Mouse (Mus musculus) fibroblast of lung, adult 2 months (primary cell): ENCODE results near the gene Cfap126.
A peak's percentile ranks its signal among the peaks of the same experiment; 100 is the strongest.
"Not testable (repeated sequence)": the region's sequence is repeated elsewhere in the genome, so short reads cannot be mapped to it uniquely, and the experiment has no call there.

ENCODE experiments used
- DNase-seq: peaks from one replicate; pipeline ENCODE4 v3.0.0-alpha.2; 2011; ENCODE audit warnings: low read depth

Gene Cfap126

DNA sequence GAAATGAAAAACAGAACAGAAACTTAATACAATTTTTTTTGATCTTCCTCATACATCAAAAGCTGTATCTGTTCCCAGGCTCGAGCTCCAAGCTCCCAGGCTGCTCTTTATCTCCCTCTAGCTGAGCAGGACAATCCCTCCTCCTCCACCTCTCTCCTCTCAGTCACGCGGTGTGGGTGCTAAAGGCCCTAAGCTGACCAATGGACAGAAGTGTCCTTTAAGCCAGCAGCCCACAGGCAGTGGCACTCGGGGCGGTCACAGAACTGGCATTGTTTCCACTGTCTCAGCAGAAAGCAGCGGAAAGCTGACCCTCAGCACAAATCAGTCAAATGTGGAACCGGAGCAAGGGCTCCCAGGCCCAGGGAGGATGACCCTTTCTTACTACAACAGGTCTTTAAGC is 15.5 kb downstream of the Cfap126 start:
- DNase-seq = no peak

DNA sequence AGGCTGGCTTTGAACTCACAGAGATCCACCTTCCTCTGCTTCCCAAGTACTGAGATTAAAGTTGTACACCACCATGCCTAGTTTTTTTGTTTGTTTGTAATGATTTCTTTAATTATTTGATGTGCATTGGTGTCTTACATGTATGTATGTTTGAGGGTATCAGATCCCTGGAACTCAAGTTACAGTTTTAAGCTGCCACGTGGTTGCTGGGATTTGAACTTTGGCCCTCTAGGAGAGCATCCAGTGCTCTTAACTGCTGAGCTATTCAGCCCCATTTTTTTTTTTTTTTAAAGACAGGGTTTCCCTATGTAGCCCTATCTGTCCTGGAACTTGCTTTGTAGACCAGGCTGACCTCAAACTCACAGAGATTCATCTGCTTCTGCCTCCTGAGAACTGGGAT is 17.3 kb downstream of the Cfap126 start:
- DNase-seq = no peak

DNA sequence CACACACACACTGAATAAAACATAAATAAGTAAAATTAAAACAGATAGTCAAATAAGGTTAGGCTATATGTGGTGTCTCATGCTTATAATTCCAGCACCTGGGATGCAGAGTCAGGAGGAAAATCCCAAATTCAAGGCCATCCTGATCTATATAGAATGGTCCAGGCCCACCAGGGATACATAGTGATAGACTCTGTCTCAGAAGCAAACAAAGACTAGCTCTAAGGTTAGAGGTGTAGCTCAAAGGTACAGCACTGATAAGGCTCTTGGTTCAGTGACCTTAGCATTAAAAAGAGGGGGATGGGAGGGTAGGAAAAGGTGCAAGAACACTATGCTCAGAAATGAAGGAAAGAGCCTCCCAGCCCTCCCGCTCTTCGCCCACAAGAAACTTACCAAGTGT is 21.9 kb downstream of the Cfap126 start:
- no peak for DNase-seq

DNA sequence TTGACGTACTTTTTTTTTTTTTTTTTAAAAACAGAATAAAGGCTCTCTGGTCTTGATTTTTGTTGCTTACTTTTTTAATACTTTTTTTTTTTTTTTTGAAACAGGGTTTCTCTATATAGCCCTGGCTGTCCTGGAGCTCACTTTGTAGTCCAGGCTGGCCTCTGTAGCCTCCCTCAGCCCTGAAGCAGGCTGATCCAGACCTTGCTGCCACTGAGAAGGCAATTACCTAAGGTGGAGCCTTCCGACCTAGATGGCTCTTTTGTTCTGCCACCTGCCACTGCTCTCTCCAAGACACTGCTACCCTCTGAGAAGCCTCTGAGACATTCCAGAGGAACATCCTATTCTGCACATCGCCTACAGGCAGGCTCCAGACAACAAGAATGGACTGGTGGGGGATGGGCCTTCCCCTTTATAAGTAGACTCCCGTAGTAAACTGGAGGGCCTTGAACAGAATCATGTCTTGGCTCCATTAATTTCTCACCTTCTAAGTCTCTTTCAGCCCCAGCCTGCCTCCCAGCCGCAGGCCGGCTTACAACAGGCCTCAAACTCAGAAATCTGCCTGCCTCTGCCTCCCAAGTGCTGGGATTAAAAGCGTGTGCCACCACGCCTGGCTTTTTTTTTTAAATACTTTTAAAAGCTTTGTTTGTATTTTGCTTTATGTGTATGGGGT is 23.9 kb downstream of the Cfap126 start:
- DNase-seq = not testable (repeated sequence)

DNA sequence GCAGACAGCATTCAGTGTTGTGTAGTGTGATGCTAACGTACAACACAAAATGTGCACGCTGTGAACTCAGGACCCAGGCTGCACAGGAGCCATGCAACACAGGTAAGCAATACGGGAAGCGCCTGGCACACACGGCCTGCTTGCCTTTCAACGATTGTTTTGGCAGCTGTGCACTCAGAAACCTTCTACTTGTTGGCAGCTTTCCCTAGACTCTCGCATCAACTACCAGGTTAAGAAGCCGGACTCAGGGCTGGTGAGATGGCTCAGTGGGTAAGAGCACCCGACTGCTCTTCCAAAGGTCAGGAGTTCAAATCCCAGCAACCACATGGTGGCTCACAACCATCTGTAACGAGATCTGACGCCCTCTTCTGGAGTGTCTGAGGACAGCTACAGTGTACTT is 29.3 kb downstream of the Cfap126 start:
- not testable (repeated sequence) for DNase-seq

DNA sequence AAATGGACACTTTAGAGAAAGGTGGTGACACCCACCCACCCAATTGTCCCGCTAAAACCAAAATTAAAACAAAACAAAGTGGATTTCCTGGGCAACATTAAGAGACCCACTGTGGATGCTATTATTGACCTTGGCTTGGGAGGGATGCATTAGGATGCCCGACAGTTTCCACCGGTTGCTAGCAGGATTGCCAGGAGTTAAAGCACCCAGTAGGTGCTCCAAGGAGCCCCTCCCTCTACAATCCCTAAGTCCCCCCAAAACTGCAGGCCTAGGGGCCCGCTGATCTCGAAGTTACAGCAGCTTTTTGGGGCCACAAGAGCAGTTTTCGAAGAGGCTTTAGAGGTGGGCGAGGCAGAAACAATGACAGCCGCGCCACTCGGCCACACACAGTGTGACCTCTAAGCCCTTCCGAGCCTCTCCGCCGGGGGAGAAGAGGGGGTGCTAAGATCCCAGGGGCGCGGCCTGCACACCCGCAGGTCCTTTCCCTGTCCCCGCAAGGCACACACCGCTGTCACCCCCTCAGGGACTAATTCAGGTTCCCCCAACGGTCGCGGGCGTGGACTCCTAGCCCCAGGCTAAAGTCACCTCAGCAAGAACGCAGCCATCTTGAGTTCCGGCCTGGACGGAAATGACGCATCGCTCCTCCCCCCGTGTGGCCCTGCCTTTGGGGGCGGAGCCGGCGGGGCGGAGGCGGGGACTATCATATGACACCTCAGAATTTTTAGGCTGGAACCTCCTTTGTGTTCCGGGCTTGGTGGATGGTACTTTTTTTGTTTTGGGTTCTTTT is 36.4 kb downstream of the Cfap126 start, which contains the start of the genes Sdhc and Mpz:
TSS of gene Sdhc (minus strand) at position 630 of the 787 bp plus-strand sequence.
TSS of gene Mpz (plus strand) at position 738 of the 787 bp plus-strand sequence.
- peak; percentile 86 for DNase-seq

DNA sequence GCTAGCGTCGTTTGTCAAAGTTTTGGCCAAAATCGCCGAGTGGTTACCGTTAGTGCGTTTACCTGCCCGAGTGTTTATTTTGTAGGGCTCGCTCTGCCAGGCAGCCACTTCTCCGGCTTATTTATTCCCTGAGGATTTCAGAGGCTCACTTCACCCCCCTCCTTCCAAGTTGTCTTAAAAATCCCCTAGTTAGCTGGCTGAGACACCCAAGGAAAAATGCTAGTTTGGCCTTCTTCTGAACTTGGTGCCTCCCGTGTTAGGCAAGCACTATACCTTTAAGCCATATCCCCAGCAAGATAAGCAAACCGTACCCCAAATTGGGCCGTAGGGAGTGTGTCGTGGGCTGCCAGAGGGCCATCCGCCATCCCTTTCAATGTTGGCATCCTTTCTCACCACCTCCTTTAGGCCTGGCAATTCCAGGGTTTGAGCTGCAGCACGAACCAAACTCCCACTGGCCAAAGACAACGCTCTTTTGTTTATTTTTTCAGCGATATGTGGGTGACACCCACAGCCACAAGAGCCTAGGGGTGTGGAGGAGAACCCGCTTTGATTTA is 37.2 kb downstream of the Cfap126 start:
- DNase-seq = peak; percentile 27

DNA sequence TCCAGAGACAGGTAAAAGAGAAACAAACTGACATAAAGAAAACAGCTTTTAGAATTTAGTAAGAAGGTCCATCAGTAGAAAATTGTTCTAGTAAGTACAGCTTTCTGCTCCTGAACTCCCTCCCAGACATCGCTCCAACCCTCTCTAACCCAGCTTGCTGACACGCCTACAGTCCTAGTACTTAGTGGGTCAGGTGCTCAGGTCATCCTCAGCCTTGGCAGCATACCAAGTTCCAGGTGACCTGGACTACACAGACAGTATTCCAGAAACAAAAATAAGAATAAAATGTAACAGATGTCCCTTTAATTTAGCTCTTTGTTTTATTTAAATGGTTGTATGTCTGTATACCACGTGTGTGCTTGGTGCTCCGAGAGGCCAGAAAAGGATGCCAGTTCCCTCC is 38.2 kb downstream of the Cfap126 start:
- DNase-seq = no peak

DNA sequence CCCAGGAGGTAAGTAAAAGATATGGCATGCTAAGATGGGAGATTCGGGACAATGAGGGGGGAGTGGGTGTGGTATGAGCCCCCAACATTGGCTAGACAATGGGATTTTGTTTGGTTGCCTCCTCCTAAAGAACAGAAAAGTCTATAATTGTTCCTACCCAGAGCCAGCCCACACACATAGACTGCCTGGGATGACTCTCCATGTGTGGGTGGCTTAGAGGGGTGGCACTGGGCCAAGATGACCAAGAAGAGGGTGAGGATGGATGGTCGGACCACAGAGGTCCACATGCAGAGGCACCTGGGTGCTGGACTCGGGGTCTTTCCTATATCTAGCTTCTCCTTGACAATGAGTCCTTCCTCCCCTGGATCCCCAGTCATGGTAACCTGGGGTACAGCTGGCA is 42.9 kb downstream of the Cfap126 start:
- DNase-seq = no peak

DNA sequence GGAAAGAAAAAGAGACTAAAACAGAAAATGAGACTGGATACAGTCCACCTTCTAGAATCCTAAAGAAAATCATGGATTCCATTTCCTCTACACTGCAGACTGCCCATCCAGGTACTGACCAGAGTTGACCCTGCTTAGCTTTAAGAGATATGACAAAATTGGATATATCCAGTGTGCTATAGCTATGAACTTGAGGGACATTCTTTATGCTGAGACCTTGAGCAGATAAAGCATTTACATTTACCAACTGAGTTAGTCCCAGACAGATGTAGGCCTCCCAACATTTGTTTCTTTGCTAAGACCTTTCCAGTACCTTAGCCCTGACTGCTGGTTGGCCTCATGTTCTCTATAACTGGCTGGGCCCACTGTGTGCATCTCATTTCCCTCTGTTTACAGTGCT is 44.2 kb downstream of the Cfap126 start:
- no peak for DNase-seq

DNA sequence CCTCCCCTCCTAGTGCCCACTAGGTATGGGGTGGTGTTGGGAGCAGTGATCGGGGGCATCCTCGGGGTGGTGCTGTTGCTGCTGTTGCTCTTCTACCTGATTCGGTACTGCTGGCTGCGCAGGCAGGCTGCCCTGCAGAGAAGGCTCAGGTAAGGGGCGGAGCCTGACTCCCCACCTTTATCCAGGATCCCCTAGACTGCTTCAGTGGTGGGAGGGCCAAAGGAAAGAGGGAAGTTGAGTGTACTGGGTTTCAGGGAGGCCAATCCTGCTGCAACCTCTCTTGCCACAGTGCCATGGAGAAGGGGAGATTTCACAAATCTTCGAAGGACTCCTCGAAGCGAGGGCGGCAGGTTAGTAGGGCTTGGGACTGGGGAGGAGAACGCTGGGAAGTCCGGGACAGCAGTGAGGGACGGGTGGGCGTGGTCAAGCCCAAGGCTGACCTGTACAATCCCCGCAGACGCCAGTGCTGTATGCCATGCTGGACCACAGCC is 45.8 kb downstream of the Cfap126 start:
- no peak for DNase-seq

DNA sequence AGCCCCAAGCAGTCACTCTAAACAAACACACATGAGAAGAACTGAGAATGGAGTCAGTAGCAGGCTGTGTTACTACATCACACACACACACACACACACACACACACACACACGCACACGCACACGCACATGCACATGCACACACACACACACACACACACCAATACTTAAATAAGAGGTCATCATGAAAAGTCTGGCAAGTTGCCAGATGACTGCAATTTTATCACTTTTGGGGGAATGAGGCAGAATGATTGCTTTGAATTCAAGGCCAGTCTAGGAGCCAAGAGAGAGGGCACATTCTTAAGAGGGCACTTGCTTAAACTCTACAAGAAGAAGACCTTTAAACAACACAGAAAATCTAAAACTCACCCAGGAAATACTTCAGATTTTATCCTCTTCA is 48.8 kb downstream of the Cfap126 start:
- DNase-seq = no peak

DNA sequence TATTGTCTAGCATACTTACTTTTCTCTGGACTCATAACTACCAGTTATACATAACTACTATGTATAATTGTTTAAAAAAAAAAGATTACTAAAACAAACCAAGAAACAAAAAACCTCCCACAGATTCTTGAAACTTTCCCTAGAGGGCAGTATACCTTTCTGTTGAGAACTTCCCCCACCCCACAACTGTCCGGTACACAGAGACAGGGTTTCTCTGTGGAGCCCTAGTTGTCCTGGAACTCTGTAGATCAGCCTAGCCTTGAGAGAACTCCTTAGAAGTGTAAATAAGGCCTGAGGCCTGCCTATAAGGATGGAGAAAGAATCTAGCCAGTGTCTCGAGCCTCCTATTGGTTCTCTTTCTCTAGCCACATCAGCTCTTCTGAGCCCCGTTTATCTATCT is 50.5 kb downstream of the Cfap126 start:
- DNase-seq = no peak

DNA sequence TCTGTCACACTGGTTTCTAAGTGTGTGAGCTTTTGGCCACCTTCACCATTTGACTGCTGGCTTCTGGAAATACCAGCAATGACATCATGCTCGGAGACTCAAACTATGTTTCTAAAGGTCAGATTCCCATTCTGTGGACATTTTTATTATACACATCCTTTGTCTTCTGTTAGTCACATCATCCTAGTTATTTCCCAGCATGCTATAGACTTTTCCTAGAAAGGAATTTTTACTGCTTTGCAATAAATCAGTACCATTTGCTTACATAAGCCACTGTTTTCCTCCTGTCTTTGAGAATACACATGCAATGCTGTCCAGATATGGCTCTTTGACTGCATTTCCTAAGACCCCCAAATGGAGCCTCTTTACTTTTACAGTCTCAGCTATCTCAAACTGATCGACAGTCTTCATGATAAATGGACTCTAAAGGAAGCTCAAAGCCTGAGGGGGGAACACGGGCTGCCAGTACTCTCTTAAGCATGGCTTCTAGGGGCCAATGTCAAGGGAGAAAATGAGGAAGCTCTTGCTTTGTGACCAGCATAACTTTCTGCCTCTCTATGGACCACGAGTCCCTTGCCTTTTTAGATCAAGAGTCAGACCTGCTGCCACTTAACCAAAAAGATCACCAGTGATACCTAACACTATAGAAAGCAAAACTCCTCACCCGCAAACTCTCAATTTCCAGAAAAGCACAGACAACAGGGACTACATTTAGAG is 52.1 kb downstream of the Cfap126 start:
- no peak for DNase-seq

DNA sequence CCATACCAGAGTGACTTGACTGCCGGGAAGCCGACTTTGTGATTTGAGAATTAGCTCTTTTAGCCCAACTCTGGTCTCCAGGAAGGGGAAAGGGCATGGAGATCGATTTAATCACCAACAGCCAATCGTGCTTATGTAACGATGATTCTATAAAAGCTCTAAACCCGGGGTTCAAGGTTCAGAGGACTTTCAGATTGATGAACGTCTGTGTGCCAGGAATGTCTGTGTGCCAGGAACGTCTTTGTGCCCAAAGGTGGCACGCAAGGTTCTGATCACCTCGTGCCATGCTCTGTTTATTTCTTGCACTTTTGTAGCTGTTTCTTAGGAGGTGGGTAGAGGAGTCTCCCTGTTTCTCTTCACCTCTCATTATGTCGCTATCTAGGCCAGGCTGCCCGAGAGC is 55.2 kb downstream of the Cfap126 start:
- DNase-seq = no peak

DNA sequence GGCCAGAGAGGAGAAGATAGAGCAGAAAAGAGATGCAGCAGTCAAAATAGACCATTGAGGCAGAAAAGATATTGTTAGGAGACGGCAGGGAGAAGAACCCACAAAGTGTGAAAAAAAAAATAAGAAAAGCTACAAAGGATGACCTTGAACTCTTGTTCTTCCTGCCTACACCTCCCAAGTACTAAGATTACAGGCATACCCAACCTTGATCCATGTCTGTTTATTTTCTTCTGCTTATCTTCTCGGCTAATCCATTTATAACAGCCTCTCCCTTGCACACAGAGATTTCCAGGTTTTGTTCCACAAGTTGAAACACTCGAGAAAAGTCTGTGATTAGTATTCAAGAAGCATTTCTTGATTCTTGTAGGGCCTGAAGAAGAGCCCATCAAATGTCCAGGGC is 56.2 kb downstream of the Cfap126 start:
- no peak for DNase-seq

DNA sequence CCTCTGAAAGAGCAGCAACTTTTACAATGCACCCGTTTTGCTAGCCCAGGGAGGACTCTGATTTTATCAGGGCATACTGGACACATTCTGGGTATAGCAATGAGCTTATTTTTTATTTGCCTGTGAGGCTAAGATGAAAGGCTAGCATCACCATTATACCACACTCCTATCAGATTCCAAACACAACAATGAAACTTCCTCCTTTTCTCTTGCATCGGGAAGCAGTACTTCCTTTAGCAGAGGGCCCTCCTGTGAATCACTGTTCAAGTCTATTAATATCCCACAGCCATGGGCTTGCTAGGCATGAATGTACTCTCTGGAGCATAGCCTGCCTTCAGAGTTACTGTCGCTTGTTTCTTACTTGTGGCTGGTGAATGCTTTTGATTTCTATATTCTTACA is 57.4 kb downstream of the Cfap126 start:
- DNase-seq = no peak

DNA sequence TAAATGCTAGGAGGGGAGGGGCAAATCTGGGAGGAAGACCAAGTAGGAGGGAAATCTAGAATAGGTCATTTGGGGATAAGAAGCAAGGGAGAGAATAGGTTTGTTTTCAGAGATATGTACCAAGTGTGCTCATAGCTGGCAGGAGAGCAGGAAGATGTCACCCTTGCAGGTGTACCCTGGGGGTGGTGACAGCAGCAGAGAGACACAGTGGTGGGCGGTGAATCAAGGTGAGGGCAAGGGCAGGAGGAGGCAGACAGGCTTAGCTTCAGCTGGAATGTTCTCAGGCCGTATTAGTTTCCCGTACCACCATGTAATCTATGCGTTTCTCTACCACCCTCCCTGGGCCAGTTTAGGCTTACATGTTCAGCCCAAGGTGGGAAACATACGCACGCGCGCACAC is 59.1 kb downstream of the Cfap126 start:
- no peak for DNase-seq
